Mouse (Mus musculus): ENCODE results near the gene Ncl. TPM values are rescaled to one million over a fixed set of nuclear protein-coding genes. Genes with fewer than 3 reads are reported as not detected.

Ncl gene
- polyA plus RNA-seq, 1 experiment from 2014 or later: 423 TPM

GRCm38 (mm10) chr1:86306686-86307085 is 52.5 kb downstream of the Ncl start:
- Histone ChIP-seq H3K27ac (ENCODE audit: low read depth) (no peak overlapping the region), H3K36me3 (ENCODE audit: control insufficient read depth, insufficient read depth, low read length) (no peaks in the 10 kb centered on the region), H3K27me3 (replicated peaks; ENCODE audit: control insufficient read depth, insufficient read depth, low read length) (peaks cover 21% of the 10 kb centered on the region), H3K4me1 (replicated peaks; ENCODE audit: control insufficient read depth, insufficient read depth, low read length) (0 out of 2 replicates have a peak, but pooled peaks cover 2% of the 10 kb centered on the region), H3K4me2 (ENCODE audit: low read length) (no peak overlapping the region), H3K9ac (ENCODE audit: low read length) (no peak overlapping the region), H3K9me3 (ENCODE audit: control insufficient read depth, low read length) (no peaks in the 10 kb centered on the region), H3K4me3 (ENCODE audit: low read depth, low read length) (no peak overlapping the region)
- WGBS: 76% methylated on average over 3 of the region's 3 CpGs
- no peak for ATAC-seq (replicated peaks; ENCODE audit: low FRiP score, low TSS enrichment, low read depth)
- DNase-seq (ENCODE audit: low spot score): no peak

- Histone ChIP-seq H3K4me1 (replicated peaks; ENCODE audit: control insufficient read depth, insufficient read depth, low read length) (0 out of 2 replicates have a peak, but pooled peaks cover 2% of the 10 kb centered on the region), H3K4me2 (ENCODE audit: low read length) (peak overlapping the region; percentile 98), H3K9ac (ENCODE audit: low read length) (peak overlapping the region; percentile 51), H3K9me3 (ENCODE audit: control insufficient read depth, low read length) (no peaks in the 10 kb centered on the region), H3K27ac (ENCODE audit: low read depth) (no peak overlapping the region), H3K27me3 (replicated peaks; ENCODE audit: control insufficient read depth, insufficient read depth, low read length) (peaks cover 21% of the 10 kb centered on the region), H3K4me3 (ENCODE audit: low read depth, low read length) (peak overlapping the region; percentile 59), H3K36me3 (ENCODE audit: control insufficient read depth, insufficient read depth, low read length) (no peaks in the 10 kb centered on the region)
- ATAC-seq (replicated peaks; ENCODE audit: low FRiP score, low TSS enrichment, low read depth) (no peak), DNase-seq (ENCODE audit: low spot score) (no peak)
- WGBS: 4% methylated on average over 16 of the region's 16 CpGs
These were observed 55.3 kb downstream of the Ncl start for GRCm38 (mm10) chr1:86303873-86304250.

- Histone ChIP-seq H3K9ac (ENCODE audit: low read length) (peak overlapping the region; percentile 51), H3K27ac (ENCODE audit: low read depth) (no peak overlapping the region), H3K4me3 (ENCODE audit: low read depth, low read length) (peak overlapping the region; percentile 59), H3K4me2 (ENCODE audit: low read length) (peak overlapping the region; percentile 98), H3K27me3 (replicated peaks; ENCODE audit: control insufficient read depth, insufficient read depth, low read length) (peaks cover 21% of the 10 kb centered on the region), H3K9me3 (ENCODE audit: control insufficient read depth, low read length) (no peaks in the 10 kb centered on the region), H3K36me3 (ENCODE audit: control insufficient read depth, insufficient read depth, low read length) (no peaks in the 10 kb centered on the region), H3K4me1 (replicated peaks; ENCODE audit: control insufficient read depth, insufficient read depth, low read length) (0 out of 2 replicates have a peak, but pooled peaks cover 2% of the 10 kb centered on the region)
- under 1% methylated on average over 65 of the region's 65 CpGs for WGBS
- peak; percentile 88 for ATAC-seq (replicated peaks; ENCODE audit: low FRiP score, low TSS enrichment, low read depth)
- DNase-seq (ENCODE audit: low spot score): peak; percentile 90
These were observed 55.9 kb downstream of the Ncl start for GRCm38 (mm10) chr1:86303063-86303872.

DNA sequence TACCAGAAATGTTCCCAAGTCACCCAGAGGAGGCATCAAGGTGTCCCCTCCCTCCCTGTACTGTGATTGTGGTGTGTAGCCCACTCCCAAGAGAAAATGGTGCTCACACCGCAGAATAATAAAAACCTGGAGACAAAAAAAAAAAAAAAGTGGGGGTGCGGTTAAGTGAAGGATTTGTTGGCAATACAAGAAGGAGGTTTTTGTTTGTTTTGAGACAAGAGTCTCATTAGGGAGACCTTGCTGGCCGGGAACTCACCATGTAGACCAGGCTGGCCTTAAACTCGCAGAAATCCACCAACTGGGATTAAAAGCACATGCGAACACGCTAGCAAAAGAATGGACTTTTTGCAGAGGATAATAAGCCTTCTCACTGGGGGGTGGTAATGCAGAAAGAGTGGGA is 56.7 kb downstream of the Ncl start, which contains the start of gene B3gnt7:
Gene B3gnt7, plus strand, starts transcription at position 301 of the 400 bp plus-strand sequence.
- H3K27me3 ChIP-seq (replicated peaks; ENCODE audit: control insufficient read depth, insufficient read depth, low read length): peaks cover 21% of the 10 kb centered on the region
- WGBS: 39% methylated on average over 6 of the region's 6 CpGs
- H3K4me3 ChIP-seq (ENCODE audit: low read depth, low read length): peak within 1 kb of the TSS; percentile 59

GRCm38 (mm10) chr1:86301221-86302091 is 57.7 kb downstream of the Ncl start:
- DNase-seq (ENCODE audit: low spot score) (no peak), ATAC-seq (replicated peaks; ENCODE audit: low FRiP score, low TSS enrichment, low read depth) (no peak)
- Histone ChIP-seq H3K4me2 (ENCODE audit: low read length) (no peak overlapping the region), H3K36me3 (ENCODE audit: control insufficient read depth, insufficient read depth, low read length) (no peaks in the 10 kb centered on the region), H3K4me3 (ENCODE audit: low read depth, low read length) (no peak overlapping the region), H3K27me3 (replicated peaks; ENCODE audit: control insufficient read depth, insufficient read depth, low read length) (peaks cover 21% of the 10 kb centered on the region), H3K4me1 (replicated peaks; ENCODE audit: control insufficient read depth, insufficient read depth, low read length) (0 out of 2 replicates have a peak, but pooled peaks cover 2% of the 10 kb centered on the region), H3K27ac (ENCODE audit: low read depth) (no peak overlapping the region), H3K9ac (ENCODE audit: low read length) (no peak overlapping the region), H3K9me3 (ENCODE audit: control insufficient read depth, low read length) (no peaks in the 10 kb centered on the region)
- 47% methylated on average over 6 of the region's 6 CpGs for WGBS

More for the DNA sequence above, 56.7 kb downstream of the Ncl start, which contains the start of gene B3gnt7:
- no peak for DNase-seq (ENCODE audit: low spot score)
- ATAC-seq (replicated peaks; ENCODE audit: low FRiP score, low TSS enrichment, low read depth): no peak
- Histone ChIP-seq H3K4me2 (ENCODE audit: low read length) (peak within 1 kb of the TSS; percentile 98), H3K27ac (ENCODE audit: low read depth) (no peak within 1 kb of the TSS), H3K36me3 (ENCODE audit: control insufficient read depth, insufficient read depth, low read length) (no peaks in the 10 kb centered on the region), H3K4me1 (replicated peaks; ENCODE audit: control insufficient read depth, insufficient read depth, low read length) (0 out of 2 replicates have a peak, but pooled peaks cover 2% of the 10 kb centered on the region), H3K9ac (ENCODE audit: low read length) (peak within 1 kb of the TSS; percentile 51), H3K9me3 (ENCODE audit: control insufficient read depth, low read length) (no peaks in the 10 kb centered on the region)

- no peak overlapping the region for H3K4me3 ChIP-seq (ENCODE audit: low read depth, low read length)
These were observed 58.5 kb downstream of the Ncl start for GRCm38 (mm10) chr1:86300731-86301130.

GRCm38 (mm10) chr1:86300093-86300492 is 59.1 kb downstream of the Ncl start:
- Histone ChIP-seq H3K36me3 (ENCODE audit: control insufficient read depth, insufficient read depth, low read length) (no peaks in the 10 kb centered on the region), H3K4me3 (ENCODE audit: low read depth, low read length) (no peak overlapping the region), H3K27ac (ENCODE audit: low read depth) (no peak overlapping the region), H3K9me3 (ENCODE audit: control insufficient read depth, low read length) (no peaks in the 10 kb centered on the region), H3K4me1 (replicated peaks; ENCODE audit: control insufficient read depth, insufficient read depth, low read length) (0 out of 2 replicates have a peak, but pooled peaks cover 2% of the 10 kb centered on the region), H3K9ac (ENCODE audit: low read length) (no peak overlapping the region), H3K4me2 (ENCODE audit: low read length) (no peak overlapping the region), H3K27me3 (replicated peaks; ENCODE audit: control insufficient read depth, insufficient read depth, low read length) (peaks cover 21% of the 10 kb centered on the region)
- DNase-seq (ENCODE audit: low spot score) (no peak), ATAC-seq (replicated peaks; ENCODE audit: low FRiP score, low TSS enrichment, low read depth) (no peak)
- WGBS: 43% methylated on average over 2 of the region's 2 CpGs

More at GRCm38 (mm10) chr1:86300731-86301130, 58.5 kb downstream of the Ncl start:
- WGBS: 55% methylated on average over 7 of the region's 7 CpGs
- Histone ChIP-seq H3K9ac (ENCODE audit: low read length) (no peak overlapping the region), H3K27me3 (replicated peaks; ENCODE audit: control insufficient read depth, insufficient read depth, low read length) (peaks cover 21% of the 10 kb centered on the region), H3K27ac (ENCODE audit: low read depth) (no peak overlapping the region), H3K4me2 (ENCODE audit: low read length) (no peak overlapping the region), H3K9me3 (ENCODE audit: control insufficient read depth, low read length) (no peaks in the 10 kb centered on the region), H3K4me1 (replicated peaks; ENCODE audit: control insufficient read depth, insufficient read depth, low read length) (0 out of 2 replicates have a peak, but pooled peaks cover 2% of the 10 kb centered on the region), H3K36me3 (ENCODE audit: control insufficient read depth, insufficient read depth, low read length) (no peaks in the 10 kb centered on the region)
- DNase-seq (ENCODE audit: low spot score) (no peak), ATAC-seq (replicated peaks; ENCODE audit: low FRiP score, low TSS enrichment, low read depth) (no peak)
